Mouse (Mus musculus) bone marrow macrophage, adult 2 months (primary cell): ENCODE measurements around the gene Shc3. TPM values are rescaled to one million over a fixed set of nuclear protein-coding genes. Genes with fewer than 3 reads are reported as not detected.

Experiments
- H3K27ac ChIP-seq: 2 replicates; pipeline ENCODE4 v1.5.1; 2012; ENCODE audit warnings: low read depth, low read length; ENCODE audit not compliant: insufficient read depth
- H3K4me1 ChIP-seq: 2 replicates; pipeline ENCODE4 v1.6.1; 2012; ENCODE audit warnings: low read length; ENCODE audit not compliant: control insufficient read depth, insufficient read depth
- H3K4me3 ChIP-seq: 2 replicates; pipeline ENCODE4 v1.5.1; 2012; ENCODE audit warnings: mild to moderate bottlenecking, low read length, moderate library complexity; ENCODE audit not compliant: insufficient read depth
- CTCF ChIP-seq: IDR thresholded peaks from 2 replicates; pipeline ENCODE4 v1.5.1; 2012; ENCODE audit warnings: low read depth, mild to moderate bottlenecking, low read length, moderate library complexity
- POLR2A ChIP-seq: IDR thresholded peaks from 2 replicates; pipeline ENCODE4 v1.6.1; 2012; ENCODE audit warnings: mild to moderate bottlenecking, low read depth, low read length, borderline replicate concordance
- polyA plus RNA-seq: library from polyadenylated mRNA; stranded (reverse); fragments of >200 nt; gene quantifications from 2 replicates; pipeline ENCODE4 v1.2.4, GENCODE M21; 2012; ENCODE audit not compliant: missing spikeins, insufficient read depth, insufficient read length

Gene Shc3
- polyA plus RNA-seq, 1 experiment = not detected

GRCm38 (mm10) chr13:51446550-51446949 is 122.7 kb downstream of the Shc3 start:
- H3K27ac ChIP-seq = no peak overlapping the region
- H3K4me1 ChIP-seq = no peaks in the 10 kb centered on the region
- TF ChIP-seq CTCF (no peak), POLR2A (no peak)
- no peak overlapping the region for H3K4me3 ChIP-seq

- H3K4me1 ChIP-seq = no peaks in the 10 kb centered on the region
- TF ChIP-seq POLR2A (no peak), CTCF (no peak)
- no peak overlapping the region for H3K27ac ChIP-seq
- no peak overlapping the region for H3K4me3 ChIP-seq
Measured at GRCm38 (mm10) chr13:51442922-51443321, 126.3 kb downstream of the Shc3 start.

GRCm38 (mm10) chr13:51437105-51438085 is 131.8 kb downstream of the Shc3 start:
- Histone ChIP-seq H3K4me1 (no peaks in the 10 kb centered on the region), H3K4me3 (no peak overlapping the region), H3K27ac (no peak overlapping the region)
- TF ChIP-seq CTCF = no peak
- TF ChIP-seq POLR2A = no peak

- Histone ChIP-seq H3K27ac (no peak overlapping the region), H3K4me3 (no peak overlapping the region), H3K4me1 (no peaks in the 10 kb centered on the region)
- TF ChIP-seq CTCF (no peak), POLR2A (no peak)
Measured at GRCm38 (mm10) chr13:51435146-51435545, 134.1 kb downstream of the Shc3 start.

GRCm38 (mm10) chr13:51434460-51434859 is 134.8 kb downstream of the Shc3 start:
- H3K4me3 ChIP-seq = no peak overlapping the region
- no peak for TF ChIP-seq POLR2A
- TF ChIP-seq CTCF = 0 out of 2 replicates have a peak, but pooled peaks have one; percentile 14
- no peaks in the 10 kb centered on the region for H3K4me1 ChIP-seq
- H3K27ac ChIP-seq = no peak overlapping the region

GRCm38 (mm10) chr13:51433371-51433770 is 135.8 kb downstream of the Shc3 start:
- no peaks in the 10 kb centered on the region for H3K4me1 ChIP-seq
- no peak for TF ChIP-seq POLR2A
- TF ChIP-seq CTCF = no peak

GRCm38 (mm10) chr13:51425662-51426443 is 143.4 kb downstream of the Shc3 start:
- H3K4me3 ChIP-seq = no peak overlapping the region
- no peak for TF ChIP-seq CTCF
- TF ChIP-seq POLR2A = no peak
- no peak overlapping the region for H3K27ac ChIP-seq
- no peaks in the 10 kb centered on the region for H3K4me1 ChIP-seq

More at GRCm38 (mm10) chr13:51433371-51433770, 135.8 kb downstream of the Shc3 start:
- Histone ChIP-seq H3K27ac (no peak overlapping the region), H3K4me3 (no peak overlapping the region)

- no peak for TF ChIP-seq POLR2A
- peak; percentile 68 for TF ChIP-seq CTCF
- H3K4me1 ChIP-seq = no peaks in the 10 kb centered on the region
- no peak overlapping the region for H3K4me3 ChIP-seq
- H3K27ac ChIP-seq = no peak overlapping the region
Measured at GRCm38 (mm10) chr13:51424647-51425046, 144.6 kb downstream of the Shc3 start.

GRCm38 (mm10) chr13:51423647-51424046 is 145.6 kb downstream of the Shc3 start:
- H3K4me3 ChIP-seq = no peak overlapping the region
- TF ChIP-seq POLR2A (no peak), CTCF (no peak)
- H3K4me1 ChIP-seq = no peaks in the 10 kb centered on the region
- H3K27ac ChIP-seq = no peak overlapping the region

- Histone ChIP-seq H3K4me3 (no peak overlapping the region), H3K27ac (no peak overlapping the region), H3K4me1 (peaks cover 10% of the 10 kb centered on the region)
- no peak for TF ChIP-seq CTCF
- TF ChIP-seq POLR2A = no peak
Measured at GRCm38 (mm10) chr13:51420861-51421260, 148.4 kb downstream of the Shc3 start.
